Mouse (Mus musculus) intestine, embryonic 14.5 days (tissue): ENCODE results near the gene Kcnj10. TPM values are rescaled to one million over a fixed set of nuclear protein-coding genes. Genes with fewer than 3 reads are reported as not detected.
A peak's percentile ranks its signal among the peaks of the same experiment; 100 is the strongest.

ENCODE experiments used
- ATAC-seq: fragments of 200-750 bp; cut with Nextera tagmentation; replicated peaks from 2 replicates; pipeline ENCODE4 v1.8.0; 2017; ENCODE audit warnings: low read depth, moderate number of reproducible peaks, moderate TSS enrichment, moderate library complexity; ENCODE audit not compliant: low FRiP score, low TSS enrichment
- DNase-seq: peaks from one replicate; pipeline ENCODE4 v3.0.0-alpha.2; 2018; ENCODE audit warnings: low spot score
- H3K27ac ChIP-seq: fragments of 300-500 bp; sonication (generic); 2 replicates; pipeline ENCODE4 v1.5.1; 2014; ENCODE audit warnings: low read depth, mild to moderate bottlenecking, control low read depth
- H3K27me3 ChIP-seq: fragments of 300-500 bp; sonication (generic); replicated peaks from 2 replicates; pipeline ENCODE4 v1.6.1; 2014; ENCODE audit warnings: low read length, control low read depth; ENCODE audit not compliant: control insufficient read depth, insufficient read depth
- H3K36me3 ChIP-seq: fragments of 300-500 bp; sonication (generic); 2 replicates; pipeline ENCODE4 v1.6.1; 2014; ENCODE audit warnings: low read length, control low read depth; ENCODE audit not compliant: control insufficient read depth, insufficient read depth
- H3K4me1 ChIP-seq: fragments of 300-500 bp; sonication (generic); replicated peaks from 2 replicates; pipeline ENCODE4 v1.6.1; 2014; ENCODE audit warnings: low read length, control low read depth, mixed read lengths; ENCODE audit not compliant: control insufficient read depth, insufficient read depth
- H3K4me2 ChIP-seq: fragments of 300-500 bp; sonication (generic); 2 replicates; pipeline ENCODE4 v1.6.1; 2014; ENCODE audit warnings: low read length
- H3K4me3 ChIP-seq: fragments of 300-500 bp; sonication (generic); 2 replicates; pipeline ENCODE4 v1.5.1; 2014; ENCODE audit warnings: low read depth, low read length, control low read depth, mixed read lengths
- H3K9ac ChIP-seq: fragments of 300-500 bp; sonication (generic); 2 replicates; pipeline ENCODE4 v1.6.1; 2014; ENCODE audit warnings: mild to moderate bottlenecking, low read length
- H3K9me3 ChIP-seq: fragments of 300-500 bp; sonication (generic); 2 replicates; pipeline ENCODE4 v1.6.1; 2016; ENCODE audit warnings: low read length, control low read depth; ENCODE audit not compliant: control insufficient read depth
- WGBS: fragments of 180-500 bp; shearing (Covaris S2); extraction: QIAGEN DNeasy Blood & Tissue Kit; methylation state at CpG from one replicate; pipeline ENCODE4 v1.1.7; 2014; 5-methylcytosine and 5-hydroxymethylcytosine counted together
- polyA plus RNA-seq: library from polyadenylated mRNA; unstranded; fragments of >200 nt; fragmentation: Nextera tagmentation; extraction: Ambion mirVana; gene quantifications from 2 replicates; pipeline ENCODE4 v1.2.1, GENCODE M21; 2014

The Kcnj10 gene
- polyA plus RNA-seq, 1 experiment from 2014 or later: 0.09 TPM

DNA sequence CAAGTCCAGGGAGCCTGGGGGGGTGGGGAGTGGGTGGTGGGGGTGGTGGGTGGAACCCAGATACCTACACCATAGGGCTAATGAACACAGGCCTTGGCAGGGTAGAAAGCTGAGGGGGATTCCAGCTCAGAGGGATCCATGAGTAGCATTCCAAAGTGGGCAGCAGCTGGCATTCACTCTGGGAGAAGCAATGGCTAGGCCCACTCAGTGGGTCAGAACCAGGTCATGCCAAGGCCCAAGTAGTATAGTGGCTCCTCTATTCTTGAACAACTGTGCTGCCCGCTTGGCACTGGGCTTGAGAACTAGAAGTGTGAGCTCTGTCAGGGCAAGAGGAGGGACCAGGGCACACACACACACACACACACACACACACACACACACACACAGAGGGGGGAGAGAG, 32.6 kb upstream of the Kcnj10 start:
- 0 out of 2 replicates have a peak overlapping the region, but pooled peaks have one; percentile 51 for H3K27ac ChIP-seq
- H3K27me3 ChIP-seq: no peaks in the 10 kb centered on the region
- H3K4me2 ChIP-seq: no peak overlapping the region
- ATAC-seq (no peak), DNase-seq (no peak)
- no peaks in the 10 kb centered on the region for H3K9me3 ChIP-seq
- peaks cover 16% of the 10 kb centered on the region for H3K4me1 ChIP-seq
- no peak overlapping the region for H3K4me3 ChIP-seq
- H3K9ac ChIP-seq: no peak overlapping the region
- H3K36me3 ChIP-seq: no peaks in the 10 kb centered on the region
- WGBS: 80% methylated on average over 1 of the region's 1 CpGs

DNA sequence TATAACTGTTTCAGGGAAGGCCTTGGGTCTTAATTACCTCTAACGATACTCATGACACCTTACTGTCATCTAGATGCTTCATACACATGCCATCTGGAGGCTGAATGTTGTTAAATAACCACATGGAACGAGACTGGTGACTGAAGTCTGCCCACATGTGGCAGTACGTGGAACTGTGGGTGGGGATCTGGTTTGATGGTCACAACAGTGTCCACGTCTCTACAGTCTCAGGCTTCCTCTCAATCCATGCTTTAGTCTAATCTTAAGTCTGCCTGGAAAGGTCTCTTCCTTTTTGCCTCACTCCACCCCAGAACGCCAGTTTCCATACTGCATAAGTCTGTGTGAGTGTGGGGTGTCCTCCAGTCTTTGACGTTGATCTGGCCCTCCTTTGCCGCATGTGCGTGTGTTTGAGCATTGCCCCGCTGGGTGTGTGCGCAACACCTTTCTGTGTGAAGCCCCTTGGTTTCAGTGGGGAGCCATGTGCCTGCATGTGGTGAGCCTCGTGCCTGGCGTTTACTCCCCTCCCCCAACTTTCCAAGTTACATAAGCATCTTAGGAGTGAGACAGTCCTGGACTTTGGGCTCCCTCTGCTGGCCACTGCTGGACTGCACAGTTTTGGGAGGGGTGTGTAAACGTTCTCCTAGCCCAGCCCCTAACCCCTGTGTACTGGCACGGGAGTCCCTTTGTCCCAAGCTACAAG, 31.2 kb upstream of the Kcnj10 start:
- Histone ChIP-seq H3K4me2 (peak overlapping the region; percentile 51), H3K9ac (peak overlapping the region; percentile 28), H3K36me3 (no peaks in the 10 kb centered on the region), H3K4me3 (0 out of 2 replicates have a peak overlapping the region, but pooled peaks have one; percentile 12), H3K27me3 (no peaks in the 10 kb centered on the region), H3K4me1 (peaks cover 16% of the 10 kb centered on the region), H3K27ac (peak overlapping the region; percentile 57), H3K9me3 (no peaks in the 10 kb centered on the region)
- 3% methylated on average over 14 of the region's 14 CpGs for WGBS
- ATAC-seq (peak; percentile 65), DNase-seq (peak; percentile 98)

DNA sequence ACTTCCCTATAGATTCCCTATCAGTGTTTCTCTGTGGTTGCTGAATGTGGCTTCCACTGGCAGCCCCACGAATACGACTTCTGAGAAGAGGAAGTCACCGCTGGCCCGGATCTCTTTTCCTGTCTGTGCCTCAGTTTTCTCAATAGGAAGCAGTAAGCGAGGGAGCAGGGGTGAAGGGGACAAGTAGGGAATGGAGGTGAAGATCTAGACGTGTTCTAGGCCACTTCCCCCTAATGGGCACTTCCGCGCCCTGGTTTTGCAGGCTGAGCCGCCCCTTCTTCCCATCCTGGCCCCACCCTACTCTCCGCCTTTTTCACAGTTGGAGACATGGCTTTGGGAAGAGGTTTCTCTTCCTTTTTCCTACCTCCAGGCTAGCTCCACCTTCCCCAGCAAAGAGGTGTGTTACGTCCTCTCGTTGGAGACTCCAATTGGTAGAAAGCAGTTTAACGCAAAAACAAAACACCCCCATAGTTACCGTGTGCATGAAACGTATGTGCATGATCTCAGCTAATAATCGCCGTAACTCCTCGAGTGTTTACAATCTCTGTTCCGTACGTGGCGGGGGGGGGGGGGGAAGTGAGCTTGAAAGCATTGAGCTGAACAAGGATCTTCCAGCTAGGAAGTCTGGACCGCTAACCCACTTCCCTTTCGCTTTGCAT, 29.6 kb upstream of the Kcnj10 start:
- peak overlapping the region; percentile 59 for H3K4me3 ChIP-seq
- WGBS: 3% methylated on average over 23 of the region's 23 CpGs
- peak overlapping the region; percentile 78 for H3K4me2 ChIP-seq
- H3K36me3 ChIP-seq: 0 out of 2 replicates have a peak, but pooled peaks cover 3% of the 10 kb centered on the region
- peak; percentile 80 for DNase-seq
- peak; percentile 52 for ATAC-seq
- peaks cover 16% of the 10 kb centered on the region for H3K4me1 ChIP-seq
- H3K27ac ChIP-seq: peak overlapping the region; percentile 93
- no peaks in the 10 kb centered on the region for H3K9me3 ChIP-seq
- H3K9ac ChIP-seq: peak overlapping the region; percentile 53
- H3K27me3 ChIP-seq: no peaks in the 10 kb centered on the region

GRCm38 (mm10) chr1:172311921-172312767, 28.9 kb upstream of the Kcnj10 start:
- Histone ChIP-seq H3K4me3 (peak overlapping the region; percentile 59), H3K4me2 (peak overlapping the region; percentile 78), H3K9me3 (no peaks in the 10 kb centered on the region), H3K36me3 (0 out of 2 replicates have a peak, but pooled peaks cover 5% of the 10 kb centered on the region), H3K27ac (peak overlapping the region; percentile 93), H3K4me1 (peaks cover 16% of the 10 kb centered on the region), H3K9ac (peak overlapping the region; percentile 53), H3K27me3 (no peaks in the 10 kb centered on the region)
- peak; percentile 96 for DNase-seq
- ATAC-seq: peak; percentile 77
- WGBS: under 1% methylated on average over 49 of the region's 55 CpGs

DNA sequence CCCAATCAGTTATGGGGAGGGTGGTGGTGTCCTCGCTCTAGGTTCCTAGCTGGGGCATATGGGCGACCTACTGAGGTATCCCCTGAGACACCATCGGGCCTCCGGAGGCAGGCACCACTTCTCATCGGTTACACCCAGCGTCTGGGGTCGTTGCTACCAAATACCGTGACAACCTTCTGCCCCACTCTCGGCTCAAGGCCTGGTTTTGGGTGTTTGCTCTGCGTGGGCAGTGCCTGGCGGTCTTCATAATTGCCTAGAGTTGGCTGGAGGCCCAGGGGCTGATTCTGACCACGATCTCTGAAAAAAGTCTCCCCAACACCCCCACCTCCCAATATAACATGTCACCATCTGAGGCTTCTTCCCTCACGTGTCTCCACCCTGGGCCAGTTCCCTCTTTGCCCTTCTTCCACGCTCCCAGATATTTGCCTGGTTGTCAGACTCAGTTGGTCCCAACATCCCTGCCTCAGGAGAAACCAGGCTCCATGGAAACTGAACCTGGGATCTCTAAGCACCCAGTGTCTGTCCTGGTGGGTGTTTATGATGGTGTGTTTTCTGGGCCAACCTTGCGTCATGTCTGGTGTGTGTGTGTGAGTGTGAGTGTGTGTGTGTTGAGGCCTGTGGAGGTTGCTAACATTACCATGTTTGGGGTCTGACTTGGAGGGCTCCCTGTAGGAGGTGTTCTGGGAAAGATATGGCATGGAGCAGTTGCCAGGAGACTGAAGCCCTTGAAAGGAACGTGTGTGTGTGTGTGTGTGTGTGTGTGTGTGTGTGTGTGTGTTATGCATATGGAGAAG, 28.0 kb upstream of the Kcnj10 start:
- 14% methylated on average over 16 of the region's 16 CpGs for WGBS
- peaks cover 16% of the 10 kb centered on the region for H3K4me1 ChIP-seq
- no peak overlapping the region for H3K27ac ChIP-seq
- H3K9ac ChIP-seq: peak overlapping the region; percentile 53
- ATAC-seq: peak; percentile 2; the same call in 1 of the 2 replicates
- 0 out of 2 replicates have a peak, but pooled peaks cover 5% of the 10 kb centered on the region for H3K36me3 ChIP-seq
- DNase-seq: no peak
- no peaks in the 10 kb centered on the region for H3K27me3 ChIP-seq
- no peaks in the 10 kb centered on the region for H3K9me3 ChIP-seq
- peak overlapping the region; percentile 78 for H3K4me2 ChIP-seq
- H3K4me3 ChIP-seq: peak overlapping the region; percentile 59

DNA sequence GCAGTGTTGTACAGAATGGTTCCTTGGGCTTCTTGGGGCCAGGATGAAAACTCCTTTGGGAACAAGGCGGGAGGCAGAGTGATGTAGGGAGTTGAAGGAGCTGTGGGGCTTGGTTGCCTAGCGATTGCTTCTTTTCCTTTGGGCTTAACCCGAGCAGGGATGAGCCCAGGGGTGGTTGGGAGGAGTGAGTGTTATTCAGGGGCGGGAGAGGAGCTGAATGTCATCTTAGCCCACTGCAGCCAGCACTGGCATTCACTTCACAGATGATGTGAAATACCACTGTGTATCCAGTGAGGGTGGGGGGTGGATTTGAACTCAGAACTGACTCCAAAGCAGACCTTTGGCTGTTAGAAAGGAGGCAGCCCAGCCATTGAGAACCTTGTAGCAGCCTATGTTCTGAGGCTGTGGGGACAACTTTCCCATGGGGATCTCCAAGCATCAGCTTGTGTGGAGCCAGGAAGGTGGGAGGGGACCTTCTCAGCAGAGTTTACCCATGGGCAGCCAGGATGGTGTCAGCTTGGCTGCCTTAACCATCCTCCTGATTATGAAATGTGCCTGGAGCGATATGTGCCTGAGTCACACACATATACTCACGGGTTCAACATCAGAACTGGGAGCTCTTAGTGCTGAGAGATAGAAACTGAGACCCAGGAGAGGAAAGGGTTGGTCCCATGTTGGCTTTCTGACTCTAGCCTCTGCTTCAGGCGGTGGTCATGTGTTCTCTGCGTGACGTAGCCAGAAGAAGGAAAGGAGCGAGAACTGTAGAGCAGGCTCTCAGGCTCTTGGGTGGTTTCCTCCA, 27.2 kb upstream of the Kcnj10 start:
- no peak overlapping the region for H3K4me3 ChIP-seq
- ATAC-seq (no peak), DNase-seq (no peak)
- H3K4me1 ChIP-seq: peaks cover 16% of the 10 kb centered on the region
- H3K27ac ChIP-seq: no peak overlapping the region
- no peaks in the 10 kb centered on the region for H3K27me3 ChIP-seq
- 0 out of 2 replicates have a peak, but pooled peaks cover 5% of the 10 kb centered on the region for H3K36me3 ChIP-seq
- 81% methylated on average over 10 of the region's 10 CpGs for WGBS
- no peak overlapping the region for H3K9ac ChIP-seq
- peak overlapping the region; percentile 78 for H3K4me2 ChIP-seq
- no peaks in the 10 kb centered on the region for H3K9me3 ChIP-seq

DNA sequence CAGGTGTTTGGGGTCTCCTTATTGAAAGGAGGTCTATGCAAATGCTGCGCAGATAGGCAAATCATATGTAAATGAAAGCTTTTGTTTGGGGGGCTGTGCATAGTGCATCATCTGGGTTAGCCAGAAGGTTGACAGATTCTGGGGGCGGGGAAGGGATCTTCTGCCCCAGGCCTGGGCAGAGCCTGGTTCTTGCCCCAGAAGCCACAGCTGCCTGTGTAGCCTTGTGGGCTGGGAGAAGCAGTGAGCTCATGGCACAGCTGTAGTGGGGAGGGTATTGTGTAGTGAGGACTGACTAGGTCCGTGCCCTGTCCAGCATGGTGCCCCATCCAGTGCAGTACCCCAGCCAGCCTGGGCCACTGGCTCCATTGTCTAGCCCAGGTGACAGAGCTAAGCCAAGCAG, 26.1 kb upstream of the Kcnj10 start:
- Histone ChIP-seq H3K36me3 (0 out of 2 replicates have a peak, but pooled peaks cover 5% of the 10 kb centered on the region), H3K27ac (no peak overlapping the region), H3K4me3 (no peak overlapping the region), H3K27me3 (no peaks in the 10 kb centered on the region), H3K4me2 (no peak overlapping the region), H3K9ac (no peak overlapping the region), H3K4me1 (peaks cover 18% of the 10 kb centered on the region), H3K9me3 (no peaks in the 10 kb centered on the region)
- 76% methylated on average over 3 of the region's 3 CpGs for WGBS
- ATAC-seq (no peak), DNase-seq (no peak)
